Mouse (Mus musculus) left cerebral cortex, postnatal 10 days (tissue): ENCODE measurements around the gene C3. TPM values are rescaled to one million over a fixed set of nuclear protein-coding genes. Genes with fewer than 3 reads are reported as not detected.

Experiments
- DNase-seq, 2 experiments: peaks; one replicate each; pipeline ENCODE4 v3.0.0; 2021 to 2022; ENCODE audit warnings: low spot score in 2 of 2, mixed read lengths in 1 of 2; ENCODE audit errors: extremely low spot score in 1 of 2
- intact Hi-C: fragments of 180-260 bp; cut with DNase I; formaldehyde crosslinking; loops from one replicate; pipeline ENCODE4 v1.15.1; 2025
- microRNA-seq: library from miRNA; unstranded; fragments of <30 nt; microRNA quantifications from one replicate; pipeline ENCODE4 v1.2.0, GENCODE M21; 2022
- total RNA-seq, 2 experiments: library from RNA; stranded (reverse); gene quantifications; 2 replicates each; pipeline ENCODE4 v1.2.3; 2021

Gene C3
- total RNA-seq, 2 experiments from 2014 or later: 0.62 to 0.67 TPM

DNA sequence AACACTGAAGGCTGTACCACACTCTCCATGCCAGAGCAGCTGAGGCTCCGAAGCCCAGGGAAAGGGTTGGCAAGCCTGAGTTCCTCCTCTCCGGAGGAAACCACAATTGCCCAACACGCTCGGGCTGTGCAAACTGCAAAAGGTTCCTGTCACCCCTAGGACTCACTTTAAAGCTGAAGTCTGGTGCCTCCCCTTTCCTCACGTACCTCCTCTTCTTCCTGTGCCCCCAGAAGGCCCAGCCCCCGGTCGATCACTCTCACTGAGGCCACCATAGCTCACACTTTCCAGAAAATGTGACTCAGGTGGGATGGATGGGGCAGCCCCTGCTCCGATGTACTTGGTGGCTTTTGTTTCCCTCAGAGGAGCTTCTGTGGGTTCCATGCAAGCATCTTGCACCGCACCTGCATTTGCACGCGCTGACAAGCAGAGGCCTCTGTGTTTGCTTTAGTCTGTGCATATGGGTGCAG lies 33.9 kb downstream of the C3 start, which contains the start of gene Tnfsf14:
Tnfsf14 (minus strand) TSS at position 137 of the 467 bp plus-strand sequence.
- no peak for DNase-seq
- intact Hi-C loops: no loop called here

DNA sequence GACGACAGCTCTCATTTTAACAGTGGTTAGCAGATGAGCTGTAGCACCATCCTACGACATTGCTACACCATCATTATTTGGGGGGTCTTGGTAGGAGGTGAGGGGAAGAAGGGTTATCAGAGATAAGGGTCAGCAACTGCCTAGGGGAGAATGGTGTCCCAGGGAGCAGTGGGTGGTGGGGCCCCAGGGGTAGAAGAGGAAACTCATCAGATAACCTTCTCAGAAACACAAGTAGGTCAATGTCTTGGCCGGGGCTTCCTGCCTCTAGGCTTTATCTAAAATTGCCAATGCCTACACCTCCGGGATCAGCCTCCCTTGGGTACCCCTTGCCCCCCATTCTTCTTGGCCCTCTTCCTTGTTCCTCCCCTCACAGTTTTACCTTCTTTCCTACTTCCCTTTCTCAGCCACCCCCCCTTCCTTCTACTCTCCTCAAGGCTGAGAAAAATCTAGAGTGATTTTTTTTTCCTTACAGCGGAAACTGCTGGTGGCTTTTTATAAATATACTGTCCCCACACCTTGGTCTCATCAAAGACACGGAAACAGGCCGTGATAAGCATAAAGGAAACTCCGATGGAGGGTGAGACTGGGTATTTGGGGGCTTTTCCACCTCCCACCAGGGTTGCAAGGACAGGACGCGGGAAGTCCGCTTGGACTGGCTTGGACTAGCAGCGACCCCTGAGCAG lies 39.3 kb downstream of the C3 start:
- no peak for DNase-seq
- intact Hi-C loops: no loop called here

DNA sequence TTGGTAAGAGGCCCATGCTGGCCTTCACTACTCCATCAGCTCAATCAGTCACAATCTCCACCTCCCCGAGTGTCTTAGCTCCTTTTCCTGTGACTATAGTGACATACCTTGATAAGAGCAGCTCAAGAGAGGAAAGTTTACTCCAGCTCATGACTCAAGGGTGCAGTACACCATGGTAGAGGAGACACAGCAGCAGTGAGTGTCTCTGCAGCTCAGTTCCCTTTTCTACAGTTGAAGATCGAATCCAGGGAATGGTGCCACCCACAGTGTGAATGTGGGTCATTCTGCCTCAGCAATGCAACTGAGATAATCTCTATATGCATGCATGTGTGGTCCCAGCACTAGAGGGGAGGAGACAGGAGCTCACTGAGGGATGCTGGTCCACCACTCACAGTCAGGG lies 42.3 kb downstream of the C3 start:
- no peak for DNase-seq
- intact Hi-C loops: no loop called here

DNA sequence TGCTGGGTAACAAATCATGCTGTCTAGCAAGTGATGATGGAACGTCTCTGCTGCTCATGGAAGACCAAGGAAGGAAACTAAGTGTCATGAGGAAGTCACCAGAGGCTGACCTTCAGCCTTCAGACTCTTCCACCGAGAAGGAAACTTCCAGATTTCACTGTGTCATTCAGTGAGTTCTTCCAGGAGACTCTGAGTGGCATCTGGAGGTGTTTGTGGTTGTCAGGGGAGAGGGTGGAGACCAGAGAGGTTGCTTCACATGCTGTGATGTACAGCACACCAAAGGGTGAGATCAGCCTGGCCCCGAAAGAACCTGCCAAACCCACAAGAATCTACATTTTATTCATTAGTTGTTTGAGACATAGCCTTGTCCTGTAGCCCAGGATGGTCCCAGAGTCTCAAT lies 45.1 kb downstream of the C3 start:
- intact Hi-C loops: no loop called here
- DNase-seq: no peak

DNA sequence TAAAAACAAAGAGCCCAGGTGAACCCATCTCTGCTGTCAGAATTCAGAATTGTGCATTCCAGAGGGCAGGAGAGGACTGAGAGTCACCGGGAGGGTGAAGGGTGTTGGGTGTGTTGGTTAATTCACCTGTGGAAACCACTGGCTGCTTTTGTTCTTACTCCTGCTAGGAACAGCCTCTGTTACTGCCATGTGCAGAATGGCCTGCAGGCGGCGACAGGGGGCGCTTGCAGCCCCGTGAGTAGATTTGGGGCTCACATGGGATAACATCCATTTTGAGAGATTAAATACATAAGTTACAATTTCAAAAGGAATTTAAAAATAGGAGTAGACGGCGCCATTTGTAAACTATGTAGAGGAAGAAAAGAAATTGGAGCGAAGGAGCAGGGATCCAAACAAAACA lies 47.6 kb downstream of the C3 start:
- intact Hi-C loops: no loop called here
- DNase-seq: no peak

DNA sequence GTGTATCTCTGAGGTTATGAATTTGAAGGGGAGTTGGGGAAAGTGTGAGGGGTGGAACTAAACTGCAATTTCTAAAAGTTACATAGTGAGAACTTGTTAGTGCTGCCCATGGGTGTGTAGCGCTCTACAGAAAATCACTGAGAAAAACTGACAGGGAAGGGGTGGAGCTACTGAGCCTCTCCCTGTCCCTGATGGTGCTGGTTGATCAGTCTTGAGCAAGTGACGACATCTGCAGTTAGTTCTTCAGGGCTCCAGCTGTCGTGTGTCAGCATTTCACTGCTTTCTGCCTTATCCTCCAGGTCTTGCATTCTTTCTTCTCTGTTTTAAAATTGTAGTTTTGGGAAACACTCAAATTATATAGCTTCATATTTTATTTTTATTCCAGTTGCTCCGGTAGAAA lies 54.6 kb downstream of the C3 start:
- DNase-seq: no peak
- intact Hi-C loops: no loop called here

DNA sequence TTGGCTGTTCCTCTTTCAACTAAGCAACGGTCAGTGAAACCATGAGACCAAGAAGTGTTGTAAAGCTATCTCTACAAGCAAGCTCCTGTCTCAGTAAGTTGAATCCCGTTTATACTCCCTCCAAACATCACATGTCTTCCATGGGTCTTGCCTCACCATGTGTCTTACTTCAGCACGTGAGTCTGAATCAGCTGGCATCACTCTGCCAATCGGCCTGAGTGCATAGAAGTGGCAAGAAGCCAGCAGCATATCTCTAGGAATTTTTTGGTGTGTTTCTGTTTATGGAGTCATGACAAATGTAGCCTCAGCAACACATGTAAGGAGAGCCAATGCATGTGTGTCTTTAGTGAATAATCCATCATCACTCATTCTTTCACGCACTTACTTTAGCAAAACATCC lies 55.6 kb downstream of the C3 start:
- intact Hi-C loops: no loop called here

DNA sequence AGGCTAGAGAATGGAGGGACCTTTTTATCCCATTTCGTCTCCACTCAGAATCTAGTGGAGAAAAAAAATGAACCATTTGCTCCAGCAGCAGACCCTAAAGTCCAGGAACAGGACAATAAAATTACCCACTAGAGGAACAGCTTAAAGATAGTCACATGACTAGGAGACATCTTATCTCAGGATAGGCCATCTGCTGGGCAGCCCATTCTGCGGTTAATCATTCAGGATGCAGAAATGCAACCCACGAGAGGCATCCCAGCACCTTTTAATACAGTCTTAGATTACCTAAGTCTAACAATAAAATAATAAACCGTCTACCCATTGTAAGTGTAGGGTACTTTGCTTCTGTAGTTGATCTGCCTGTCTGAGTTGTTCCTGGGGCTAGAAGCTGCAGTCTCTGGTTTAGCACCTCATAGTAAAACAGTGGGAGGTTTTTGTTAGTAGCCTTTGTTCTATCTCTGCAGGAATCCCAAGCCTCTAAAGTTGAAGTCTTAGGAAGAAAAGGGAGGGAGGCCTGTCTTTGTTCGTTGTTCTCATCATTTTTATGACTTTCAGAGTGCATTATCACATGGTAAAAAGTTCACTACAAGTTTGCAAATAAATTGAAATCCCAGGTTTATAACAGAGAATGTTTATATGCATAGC lies 57.2 kb downstream of the C3 start:
- intact Hi-C loops: no loop called here
- DNase-seq: no peak

More for the DNA sequence above, 55.6 kb downstream of the C3 start:
- DNase-seq: no peak

DNA sequence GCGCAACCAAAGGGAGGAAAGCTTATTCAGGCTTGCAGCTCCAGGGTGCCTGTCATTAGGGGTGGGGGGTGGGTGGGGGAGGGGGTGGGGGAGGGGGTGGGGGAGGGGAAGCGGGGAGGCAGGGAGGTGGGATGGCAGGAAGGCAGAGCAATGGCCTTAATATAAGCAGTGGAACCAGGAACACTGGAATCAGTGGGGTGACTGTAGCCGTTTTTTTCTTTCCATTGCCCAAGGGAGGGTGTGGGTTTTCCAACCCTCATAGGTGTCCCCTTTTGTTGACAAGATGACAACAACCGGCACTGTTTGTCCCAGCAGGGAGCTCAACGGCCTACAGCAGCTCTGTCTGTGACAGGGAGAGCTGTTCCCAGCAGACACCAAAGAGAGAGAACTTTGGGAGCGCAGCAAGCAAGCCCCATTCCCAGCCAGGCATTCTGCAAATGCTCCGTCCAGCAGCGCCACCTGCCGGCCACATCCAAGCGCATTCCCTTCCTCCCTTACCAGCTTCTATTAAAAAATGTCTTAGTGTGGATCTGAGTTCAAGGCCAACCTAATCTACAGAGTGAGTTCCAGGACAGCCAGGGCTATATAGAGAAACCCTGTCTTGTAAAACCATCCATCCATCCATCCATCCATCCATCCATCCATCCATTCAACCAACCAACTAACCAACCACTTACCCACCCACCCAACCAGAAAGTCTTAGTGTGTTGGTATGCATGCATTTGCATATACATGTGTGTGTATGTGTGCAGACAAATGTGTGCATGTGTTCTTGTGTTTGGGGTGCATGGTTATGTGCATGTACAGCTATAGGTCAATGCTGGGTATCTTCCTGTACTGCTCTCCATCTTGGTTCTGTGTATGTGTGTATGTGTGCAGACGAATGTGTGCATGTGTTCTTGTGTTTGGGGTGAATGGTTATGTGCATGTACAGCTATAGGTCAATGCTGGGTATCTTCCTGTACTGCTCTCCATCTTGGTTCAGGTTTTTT lies 60.8 kb downstream of the C3 start:
- peak; percentile 67 to 90 for DNase-seq
- intact Hi-C loops: loop anchor here (1.0 to 10.0 kb wide), 3 partner anchors 71 to 362 kb away; partner anchors contain the start of gene Alkbh7

Small RNA genes within 50 kb of the gene (microRNA-seq; reads per million reads assigned to microRNA genes)
- not detected for gene Mir6978

Other genes with a start within 250 kb of the C3 start
- gene Acer1, start 246.0 kb downstream of the C3 start, total RNA-seq: not detected
- 10 to 100 TPM; 51.0 to 52.6 TPM for gene Clpp, start 237.8 kb downstream of the C3 start, total RNA-seq
- 10 to 100 TPM; 25.7 to 30.4 TPM for gene Alkbh7, start 230.8 kb downstream of the C3 start, total RNA-seq
- not detected for gene Pspn, start 228.1 kb downstream of the C3 start, total RNA-seq
- 10 to 100 TPM; 47.2 to 51.3 TPM for gene Gtf2f1, start 216.8 kb downstream of the C3 start, total RNA-seq
- under 1 TPM in 1 of 2 experiments, not detected in 1; 0.51 TPM for gene Gm17949, start 216.7 kb downstream of the C3 start, total RNA-seq
- gene Khsrp, start 196.6 kb downstream of the C3 start, total RNA-seq: 100 to 1,000 TPM; 118 to 122 TPM
- gene Slc25a41, start 186.5 kb downstream of the C3 start, total RNA-seq: under 1 TPM in 1 of 2 experiments, not detected in 1; 0.28 TPM
- under 1 TPM in 1 of 2 experiments, not detected in 1; 0.47 TPM for gene Crb3, start 169.0 kb downstream of the C3 start, total RNA-seq
- gene Slc25a23, start 168.3 kb downstream of the C3 start, total RNA-seq: 100 to 1,000 TPM; 325 to 326 TPM
- 1 to 10 TPM; 1.4 to 1.6 TPM for gene Dennd1c, start 149.6 kb downstream of the C3 start, total RNA-seq
- 100 to 1,000 TPM; 519 to 556 TPM for gene Tubb4a, start 140.4 kb downstream of the C3 start, total RNA-seq
- under 1 TPM; 0.43 to 0.55 TPM for gene Tnfsf9, start 122.8 kb downstream of the C3 start, total RNA-seq
- not detected for gene Cd70, start 78.4 kb downstream of the C3 start, total RNA-seq
- gene Tnfsf14, start 34.0 kb downstream of the C3 start, total RNA-seq: not detected
- 10 to 100 TPM; 14.8 to 15.9 TPM for gene Gpr108, start 20.3 kb upstream of the C3 start, total RNA-seq
- 1 to 10 TPM; 4.6 to 6.7 TPM for gene Trip10, start 21.3 kb upstream of the C3 start, total RNA-seq
- 1 to 10 TPM; 3.6 to 4.3 TPM for gene Vav1, start 51.0 kb upstream of the C3 start, total RNA-seq
- gene Adgre1, start 130.6 kb upstream of the C3 start, total RNA-seq: 10 to 100 TPM in 1 of 2 experiments, 1 to 10 TPM in 1; 5.8 to 10.4 TPM